9 mouse cellular contexts compared by ENCODE assay signal in genomic region chr6:119037815-119038214, GRCm38 (mm10).
A peak's percentile ranks its signal among the peaks of the same experiment; 100 is the strongest.
DNase-seq lines count a peak whose midpoint lies in the region; ATAC-seq and TF ChIP-seq lines count a peak whose summit lies in the region.
"Had no signal": no experiment of that assay in that cellular context is flagged by ENCODE, and none has a peak within 500 bp of the region (broad histone marks: within the 10 kb centered on the region; RNA-seq: fewer than 3 reads in every experiment).

No protein-coding gene starts in this region.

- no peak overlapping the region for H3K9ac ChIP-seq in heart, embryonic 13.5 days

- H3K27me3 ChIP-seq in cerebellum, adult 2 months (ENCODE audit: control insufficient read depth, insufficient read depth, low read length), result no peaks in the 10 kb centered on the region
- H3K27me3 ChIP-seq in heart, embryonic 13.5 days (replicated peaks), result no peaks in the 10 kb centered on the region

- peaks cover 7% of the 10 kb centered on the region; the same call in 1 of the 2 replicates for H3K9me3 ChIP-seq in heart, embryonic 13.5 days

- no peak for ATAC-seq in cerebellum, adult (ENCODE audit: insufficient number of reproducible peaks, low FRiP score, low TSS enrichment)
- no peak for ATAC-seq in heart, embryonic 13.5 days (ENCODE audit: extremely low read depth, insufficient number of reproducible peaks, low FRiP score, low TSS enrichment)

- 35% methylated on average over 6 of the region's 6 CpGs for WGBS in cerebellum, adult 2 months
- WGBS in heart, embryonic 13.5 days, result 49% methylated on average over 6 of the region's 6 CpGs

- H3K4me3 ChIP-seq in cerebellum, adult 2 months (replicated peaks; ENCODE audit: insufficient read depth, low read depth, low read length), result no peak overlapping the region
- no peak overlapping the region for H3K4me3 ChIP-seq in layer of hippocampus, adult 2 months
- no peak overlapping the region for H3K4me3 ChIP-seq in heart, embryonic 13.5 days

- no peak overlapping the region for H3K27ac ChIP-seq in cerebellum, adult 2 months (ENCODE audit: insufficient read depth, low read length)
- peak overlapping the region; percentile 37; the same call in 1 of the 2 replicates for H3K27ac ChIP-seq in layer of hippocampus, adult 2 months
- H3K27ac ChIP-seq in heart, embryonic 13.5 days (replicated peaks), result peak overlapping the region; percentile 49

- no peak overlapping the region for H3K4me2 ChIP-seq in heart, embryonic 13.5 days

- no peak for TF ChIP-seq CTCF in cerebellum, adult 2 months (IDR thresholded peaks at IDR 0.05; ENCODE audit: borderline replicate concordance, insufficient read depth, low read depth, low read length)
- no peak for TF ChIP-seq CTCF in layer of hippocampus, adult 2 months (conservative IDR thresholded peaks at IDR 0.05)

- H3K36me3 ChIP-seq in heart, embryonic 13.5 days, result peaks cover 19% of the 10 kb centered on the region

- DNase-seq in cerebellum, adult 2 months, result peak; percentile 44 to 65
- DNase-seq in layer of hippocampus, adult 2 months (ENCODE audit: low spot score in 2 of 2), result no peak
- DNase-seq in layer of hippocampus, postnatal 25 days (ENCODE audit: extremely low spot score in 1 of 2, low spot score in 1 of 2), result no peak
- DNase-seq in lung, postnatal 25 days (ENCODE audit: low spot score), result peak; percentile 68
- DNase-seq in urinary bladder, postnatal 14 days (ENCODE audit: low spot score), result no peak
- no peak for DNase-seq in spleen, postnatal 36 days (ENCODE audit: low spot score in 2 of 2)
- DNase-seq: right cerebral cortex, postnatal 4 days had no signal

- TF ChIP-seq POLR2A in cerebellum, adult 2 months (IDR thresholded peaks at IDR 0.05; ENCODE audit: borderline replicate concordance, insufficient read depth, low read length), result no peak

- peaks cover 50% of the 10 kb centered on the region for H3K4me1 ChIP-seq in cerebellum, adult 2 months (ENCODE audit: control insufficient read depth, insufficient read depth, low read length)
- H3K4me1 ChIP-seq in heart, embryonic 13.5 days, result peaks cover 74% of the 10 kb centered on the region

Comparison
In these comparisons a context has a peak if more than half of its experiments do, and no peak if none do; other contexts are left out.
1. DNase-seq: peak in cerebellum, adult 2 months (2 of 2) and lung, postnatal 25 days (single experiment); none in layer of hippocampus, adult 2 months (0 of 2), layer of hippocampus, postnatal 25 days (0 of 2), urinary bladder, postnatal 14 days (single experiment) and spleen, postnatal 36 days (0 of 2).